Mouse (Mus musculus) liver, embryonic 12.5 days (tissue): ENCODE data around the gene Commd6. TPM values are rescaled to one million over a fixed set of nuclear protein-coding genes. Genes with fewer than 3 reads are reported as not detected.
"Not testable (repeated sequence)": the region's sequence is repeated elsewhere in the genome, so short reads cannot be mapped to it uniquely, and the experiment has no call there.

Source experiments
- ATAC-seq: fragments of 200-750 bp; cut with Nextera tagmentation; 2 replicates; pipeline ENCODE4 v1.8.0; 2017; ENCODE audit warnings: moderate number of reproducible peaks, mild to moderate bottlenecking, moderate library complexity
- H3K27ac ChIP-seq: fragments of 300-500 bp; sonication (generic); 2 replicates; pipeline ENCODE4 v1.5.1; 2016; ENCODE audit warnings: mild to moderate bottlenecking
- H3K27me3 ChIP-seq: fragments of 300-500 bp; sonication (generic); replicated peaks from 2 replicates; pipeline ENCODE4 v1.6.1; 2016; ENCODE audit warnings: mild to moderate bottlenecking, moderate library complexity
- H3K36me3 ChIP-seq: fragments of 300-500 bp; sonication (generic); 2 replicates; pipeline ENCODE4 v1.6.1; 2016; ENCODE audit warnings: mild to moderate bottlenecking, moderate library complexity
- H3K4me1 ChIP-seq: fragments of 300-500 bp; sonication (generic); 2 replicates; pipeline ENCODE4 v1.6.1; 2016
- H3K4me2 ChIP-seq: fragments of 300-500 bp; sonication (generic); 2 replicates; pipeline ENCODE4 v1.6.1; 2016; ENCODE audit warnings: mild to moderate bottlenecking, moderate library complexity
- H3K4me3 ChIP-seq: fragments of 300-500 bp; sonication (generic); 2 replicates; pipeline ENCODE4 v1.5.1; 2016; ENCODE audit warnings: mild to moderate bottlenecking, moderate library complexity
- H3K9ac ChIP-seq: fragments of 300-500 bp; sonication (generic); 2 replicates; pipeline ENCODE4 v1.6.1; 2016; ENCODE audit warnings: mild to moderate bottlenecking, moderate library complexity
- H3K9me3 ChIP-seq: fragments of 300-500 bp; sonication (generic); replicated peaks from 2 replicates; pipeline ENCODE4 v1.6.1; 2016; ENCODE audit warnings: mild to moderate bottlenecking, moderate library complexity
- WGBS: fragments of 180-500 bp; shearing (Covaris S2); methylation state at CpG from one replicate; pipeline ENCODE4 v1.1.7; 2016; ENCODE audit not compliant: insufficient replicate concordance; 5-methylcytosine and 5-hydroxymethylcytosine counted together
- polyA plus RNA-seq: library from polyadenylated mRNA; unstranded; fragments of >200 nt; fragmentation: Nextera tagmentation; extraction: Ambion mirVana; gene quantifications from 2 replicates; pipeline ENCODE4 v1.2.1, GENCODE M21; 2016

Commd6 gene
- polyA plus RNA-seq, 1 experiment from 2014 or later = 64.2 TPM

DNA sequence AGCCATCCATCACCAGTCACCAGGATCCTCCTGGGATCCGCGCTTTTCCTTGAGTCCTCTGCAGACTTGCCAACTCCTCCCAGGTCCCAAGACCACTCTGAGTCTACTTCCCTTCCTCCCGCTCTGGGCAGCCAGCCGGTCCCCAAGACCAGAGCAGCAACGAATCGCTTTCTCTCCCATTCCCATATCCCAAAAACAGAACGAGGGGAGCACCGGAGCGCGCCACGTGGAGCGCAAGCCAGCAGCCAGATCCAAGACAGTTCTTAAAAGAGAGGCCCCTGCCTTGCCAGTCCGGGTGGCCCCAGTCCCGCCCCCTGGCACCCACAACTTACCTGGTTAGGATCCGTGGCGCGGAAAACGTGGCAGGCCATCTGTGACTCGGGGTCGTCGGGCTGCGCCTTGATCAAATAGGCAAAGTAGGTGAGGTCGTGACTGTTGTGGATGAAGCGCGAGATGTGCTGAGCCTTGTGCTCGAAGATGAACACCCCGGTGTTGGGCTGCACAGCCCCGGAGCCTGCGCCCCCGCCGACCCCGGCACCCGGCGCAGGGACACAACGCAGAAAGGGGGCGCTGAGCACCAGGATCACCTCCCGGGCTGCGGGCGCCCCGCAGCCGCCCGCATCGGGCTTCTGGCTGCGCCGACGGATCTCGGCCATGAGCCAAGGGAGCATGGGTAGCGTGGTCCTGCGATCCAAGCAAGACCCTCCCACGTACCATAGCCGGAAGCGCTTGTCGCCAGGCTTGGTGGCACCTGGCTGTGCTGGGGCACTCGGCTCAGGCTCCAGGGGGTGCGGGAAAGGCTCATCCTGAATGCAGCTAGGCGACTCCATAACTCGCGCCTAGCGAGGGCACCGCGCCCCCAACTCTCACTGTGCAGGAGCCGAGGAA, 32.6 kb downstream of the Commd6 start:
- ATAC-seq = peak; percentile 35; the same call in 1 of the 2 replicates
- 1% methylated on average over 62 of the region's 62 CpGs for WGBS
- H3K4me2 ChIP-seq = peak overlapping the region; percentile 86
- H3K36me3 ChIP-seq = no peaks in the 10 kb centered on the region
- no peaks in the 10 kb centered on the region for H3K9me3 ChIP-seq
- peak overlapping the region; percentile 64 for H3K4me3 ChIP-seq
- H3K9ac ChIP-seq = peak overlapping the region; percentile 58
- no peak overlapping the region for H3K27ac ChIP-seq
- peaks cover 20% of the 10 kb centered on the region for H3K27me3 ChIP-seq
- H3K4me1 ChIP-seq = 0 out of 2 replicates have a peak, but pooled peaks cover 8% of the 10 kb centered on the region

DNA sequence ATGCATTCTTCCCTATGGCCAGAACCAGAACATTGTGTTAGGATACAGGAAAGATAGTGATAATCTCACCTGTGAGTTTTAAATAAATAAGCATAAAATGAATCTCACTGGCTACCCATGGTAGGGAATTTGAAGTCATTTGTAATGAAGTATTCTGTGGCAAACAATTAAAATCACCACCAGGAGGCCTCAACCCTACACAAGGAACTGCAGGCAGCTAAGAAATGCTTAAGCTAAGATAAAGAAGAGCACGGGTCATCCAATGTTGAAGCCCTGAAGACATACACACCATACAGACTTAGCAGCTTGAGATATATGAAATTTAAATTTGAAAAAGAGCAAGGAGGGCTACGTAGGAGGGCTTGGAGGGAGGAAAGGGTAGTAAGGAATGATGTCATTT, 34.6 kb downstream of the Commd6 start:
- no peak overlapping the region for H3K4me2 ChIP-seq
- no peak overlapping the region for H3K4me3 ChIP-seq
- no peak overlapping the region for H3K9ac ChIP-seq
- 0 out of 2 replicates have a peak, but pooled peaks cover 8% of the 10 kb centered on the region for H3K4me1 ChIP-seq
- H3K9me3 ChIP-seq = no peaks in the 10 kb centered on the region
- H3K27me3 ChIP-seq = peaks cover 20% of the 10 kb centered on the region
- WGBS = 46% methylated on average over 2 of the region's 2 CpGs
- no peak for ATAC-seq
- H3K36me3 ChIP-seq = no peaks in the 10 kb centered on the region
- no peak overlapping the region for H3K27ac ChIP-seq

DNA sequence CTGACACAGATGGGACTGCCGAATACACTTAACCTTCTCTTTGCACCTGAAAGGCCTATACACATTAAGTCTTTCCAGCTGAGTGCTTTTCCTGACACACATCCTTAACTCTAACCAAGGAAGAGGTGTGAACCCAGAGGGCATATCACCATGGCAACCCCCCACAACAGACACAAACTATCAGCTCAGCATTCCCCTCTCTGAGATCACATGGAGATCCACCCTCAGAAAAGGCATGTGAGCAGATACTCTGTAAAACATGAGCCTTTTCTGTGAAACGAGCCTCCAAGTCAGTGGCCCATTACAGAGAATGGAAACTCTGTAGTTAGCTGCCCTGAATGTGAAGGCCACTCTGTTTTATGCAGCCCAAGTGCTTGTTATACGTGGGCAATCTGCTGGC, 37.6 kb downstream of the Commd6 start:
- Histone ChIP-seq H3K9me3 (no peaks in the 10 kb centered on the region), H3K4me1 (0 out of 2 replicates have a peak, but pooled peaks cover 4% of the 10 kb centered on the region), H3K9ac (no peak overlapping the region), H3K4me2 (no peak overlapping the region), H3K4me3 (no peak overlapping the region), H3K36me3 (no peaks in the 10 kb centered on the region), H3K27ac (no peak overlapping the region), H3K27me3 (peaks cover 7% of the 10 kb centered on the region)
- WGBS = 63% methylated on average over 3 of the region's 3 CpGs
- ATAC-seq = no peak

DNA sequence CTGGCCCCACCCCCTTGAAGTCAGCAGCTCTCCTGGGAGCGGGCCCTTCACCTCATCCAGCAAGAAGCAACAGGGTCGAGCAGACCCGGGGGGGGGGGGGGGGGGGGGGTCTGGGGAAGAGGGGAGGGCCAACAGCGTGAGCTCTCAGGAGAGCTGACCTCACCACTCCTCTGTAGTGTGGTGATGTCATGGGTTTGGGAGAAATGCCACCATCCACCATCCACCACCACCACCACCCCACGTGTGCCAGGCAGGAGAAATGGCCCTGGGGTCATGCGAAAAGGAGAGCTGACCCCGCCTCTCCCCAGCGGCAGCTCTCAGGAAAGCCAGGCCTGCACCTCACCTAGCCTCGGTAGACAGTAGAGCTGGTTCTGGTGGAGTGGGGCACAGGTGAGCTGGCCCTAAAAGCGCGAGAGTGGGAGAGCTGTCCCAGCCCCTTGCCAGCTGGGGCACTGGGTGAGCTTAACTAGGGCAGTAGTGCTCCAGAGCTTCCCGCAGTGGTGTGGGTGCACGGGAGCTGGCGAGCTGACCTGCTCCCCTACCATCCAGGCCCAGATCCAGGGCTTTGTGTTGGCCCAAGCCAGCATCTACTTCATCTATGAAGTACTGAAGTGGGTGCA, 43.3 kb downstream of the Commd6 start:
- no peak overlapping the region for H3K4me3 ChIP-seq
- H3K27ac ChIP-seq = no peak overlapping the region
- H3K4me2 ChIP-seq = no peak overlapping the region
- ATAC-seq = no peak
- H3K36me3 ChIP-seq = no peaks in the 10 kb centered on the region
- 80% methylated on average over 11 of the region's 14 CpGs for WGBS
- H3K9ac ChIP-seq = no peak overlapping the region
- H3K4me1 ChIP-seq = no peaks in the 10 kb centered on the region
- H3K27me3 ChIP-seq = no peaks in the 10 kb centered on the region
- no peaks in the 10 kb centered on the region for H3K9me3 ChIP-seq

DNA sequence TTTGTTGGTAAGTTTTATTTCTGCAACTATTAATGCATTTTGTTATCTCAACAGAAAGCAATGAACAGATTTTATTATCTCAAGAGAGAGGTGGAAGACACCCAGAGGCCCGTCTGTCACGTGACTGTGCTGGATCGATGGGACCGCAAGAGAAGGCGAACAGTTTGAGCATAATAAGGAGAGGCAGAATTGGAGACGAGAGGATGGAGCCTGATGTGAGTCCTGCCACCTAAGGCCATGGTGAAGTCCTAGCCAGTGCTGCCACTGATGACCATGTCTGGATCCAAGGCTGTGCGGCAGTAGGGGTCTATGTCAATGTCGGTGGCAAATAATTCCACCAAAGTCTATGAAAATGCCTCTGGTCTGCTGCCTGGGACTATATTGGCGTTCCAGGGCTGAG, 43.8 kb downstream of the Commd6 start:
- Histone ChIP-seq H3K9ac (no peak overlapping the region), H3K9me3 (no peaks in the 10 kb centered on the region), H3K27me3 (no peaks in the 10 kb centered on the region), H3K27ac (no peak overlapping the region), H3K36me3 (no peaks in the 10 kb centered on the region), H3K4me2 (no peak overlapping the region), H3K4me3 (no peak overlapping the region), H3K4me1 (no peaks in the 10 kb centered on the region)
- ATAC-seq = no peak
- WGBS = 85% methylated on average over 9 of the region's 9 CpGs

DNA sequence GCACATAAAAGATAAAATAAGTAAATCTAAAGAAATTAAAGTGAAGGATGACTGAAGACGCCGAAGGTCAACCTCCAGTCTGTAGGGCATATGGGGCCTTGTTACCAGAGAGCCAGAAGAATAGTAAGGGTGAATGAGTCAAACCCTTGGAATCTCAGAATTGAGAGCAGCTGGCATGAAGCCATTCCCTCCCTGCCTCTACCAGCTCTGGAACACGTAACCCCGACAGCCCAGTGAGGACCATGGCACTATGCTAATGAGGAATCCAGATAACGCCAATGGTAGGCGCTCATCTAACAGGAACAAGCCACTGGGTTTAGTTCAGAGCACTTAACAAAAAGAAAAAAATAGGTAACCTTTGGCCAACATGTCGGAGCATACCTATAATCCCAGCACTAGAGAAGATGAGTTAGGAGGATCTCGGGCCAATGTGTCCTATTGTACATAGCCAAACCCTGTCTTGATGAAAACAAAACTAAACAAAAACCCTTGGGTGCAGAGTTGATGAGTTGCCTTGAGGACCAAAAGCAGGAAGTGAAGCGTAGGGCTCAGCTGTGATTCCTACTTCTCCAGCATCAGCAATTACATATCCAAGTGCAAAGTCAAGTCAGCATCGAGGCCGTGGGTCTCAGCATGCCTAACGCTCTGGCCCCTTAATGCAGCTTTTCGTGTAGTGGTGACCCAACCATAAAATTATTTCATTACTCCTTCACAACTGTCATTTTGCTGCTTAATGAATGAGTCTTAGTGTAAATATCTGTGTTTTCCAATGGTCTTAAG, 45.0 kb downstream of the Commd6 start:
- 75% methylated on average over 13 of the region's 13 CpGs for WGBS
- Histone ChIP-seq H3K4me2 (no peak overlapping the region), H3K36me3 (no peaks in the 10 kb centered on the region), H3K9me3 (no peaks in the 10 kb centered on the region), H3K4me3 (no peak overlapping the region), H3K27me3 (no peaks in the 10 kb centered on the region), H3K27ac (no peak overlapping the region), H3K4me1 (no peaks in the 10 kb centered on the region), H3K9ac (no peak overlapping the region)
- no peak for ATAC-seq

DNA sequence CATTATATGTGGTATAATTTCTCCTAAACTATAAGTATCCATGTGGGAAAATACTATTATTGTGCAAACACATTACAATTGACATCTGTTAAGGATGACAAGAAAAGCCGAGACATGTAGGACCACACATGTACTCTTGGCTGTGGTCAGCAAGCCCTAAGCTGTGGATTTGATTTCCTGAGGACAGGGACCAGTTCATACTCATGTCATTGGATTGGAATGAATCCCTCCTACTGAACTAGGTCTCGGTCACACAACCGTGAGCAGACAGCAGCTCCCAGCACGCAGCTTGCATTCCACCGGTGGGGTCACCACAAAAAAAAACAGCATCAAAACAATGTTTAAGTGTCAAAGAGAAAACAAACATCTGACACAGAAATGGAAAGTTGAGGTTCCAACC, 46.5 kb downstream of the Commd6 start:
- Histone ChIP-seq H3K27ac (no peak overlapping the region), H3K4me3 (no peak overlapping the region), H3K4me2 (no peak overlapping the region), H3K36me3 (no peaks in the 10 kb centered on the region), H3K9ac (no peak overlapping the region), H3K4me1 (no peaks in the 10 kb centered on the region), H3K27me3 (no peaks in the 10 kb centered on the region), H3K9me3 (no peaks in the 10 kb centered on the region)
- WGBS = 76% methylated on average over 5 of the region's 5 CpGs
- no peak for ATAC-seq

DNA sequence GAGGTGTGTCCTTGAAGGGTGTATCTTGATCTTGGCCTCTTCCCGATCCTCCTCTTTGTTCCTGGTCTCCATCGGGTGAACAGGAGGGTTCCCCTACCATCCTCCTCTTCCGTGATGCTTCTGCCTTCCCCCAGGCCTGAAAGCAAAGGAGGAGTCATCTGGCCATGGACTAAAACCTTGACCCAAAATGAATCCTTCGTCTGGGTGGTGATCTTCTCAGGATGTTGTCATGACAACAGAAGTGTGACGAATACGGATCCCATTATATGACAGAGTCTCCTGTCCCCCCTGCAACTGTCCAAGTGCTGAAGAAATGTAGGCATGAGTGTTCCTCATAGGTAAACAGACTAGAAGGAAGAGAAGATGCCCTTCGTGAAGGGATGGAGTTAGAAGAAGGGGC, 47.1 kb downstream of the Commd6 start:
- Histone ChIP-seq H3K9ac (no peak overlapping the region), H3K9me3 (no peaks in the 10 kb centered on the region), H3K27ac (no peak overlapping the region), H3K36me3 (no peaks in the 10 kb centered on the region), H3K4me3 (no peak overlapping the region), H3K27me3 (no peaks in the 10 kb centered on the region), H3K4me2 (no peak overlapping the region), H3K4me1 (no peaks in the 10 kb centered on the region)
- WGBS = 67% methylated on average over 7 of the region's 7 CpGs
- no peak for ATAC-seq

DNA sequence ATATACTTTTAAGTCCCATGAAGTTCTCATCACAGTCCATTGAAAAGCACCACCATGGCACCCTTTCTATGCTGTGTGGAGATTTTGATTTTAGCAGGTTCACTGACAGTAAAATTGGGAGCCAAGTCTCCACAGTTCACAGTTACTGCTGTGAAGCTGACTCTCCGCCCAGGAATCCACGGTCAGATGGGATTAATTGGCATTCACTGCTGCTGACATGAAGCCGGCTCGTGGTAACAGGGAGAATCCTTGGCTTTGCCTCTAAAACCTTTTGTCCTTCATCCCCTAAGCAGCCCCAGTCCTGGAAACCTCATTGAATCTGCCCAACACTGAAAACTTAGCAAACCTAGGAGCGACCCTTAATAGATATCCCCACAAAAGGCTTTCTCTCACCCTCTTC, 49.4 kb downstream of the Commd6 start:
- no peak overlapping the region for H3K4me3 ChIP-seq
- H3K36me3 ChIP-seq = no peaks in the 10 kb centered on the region
- no peaks in the 10 kb centered on the region for H3K4me1 ChIP-seq
- H3K9ac ChIP-seq = no peak overlapping the region
- no peak for ATAC-seq
- H3K27ac ChIP-seq = no peak overlapping the region
- H3K27me3 ChIP-seq = no peaks in the 10 kb centered on the region
- 78% methylated on average over 5 of the region's 5 CpGs for WGBS
- no peak overlapping the region for H3K4me2 ChIP-seq
- H3K9me3 ChIP-seq = no peaks in the 10 kb centered on the region

DNA sequence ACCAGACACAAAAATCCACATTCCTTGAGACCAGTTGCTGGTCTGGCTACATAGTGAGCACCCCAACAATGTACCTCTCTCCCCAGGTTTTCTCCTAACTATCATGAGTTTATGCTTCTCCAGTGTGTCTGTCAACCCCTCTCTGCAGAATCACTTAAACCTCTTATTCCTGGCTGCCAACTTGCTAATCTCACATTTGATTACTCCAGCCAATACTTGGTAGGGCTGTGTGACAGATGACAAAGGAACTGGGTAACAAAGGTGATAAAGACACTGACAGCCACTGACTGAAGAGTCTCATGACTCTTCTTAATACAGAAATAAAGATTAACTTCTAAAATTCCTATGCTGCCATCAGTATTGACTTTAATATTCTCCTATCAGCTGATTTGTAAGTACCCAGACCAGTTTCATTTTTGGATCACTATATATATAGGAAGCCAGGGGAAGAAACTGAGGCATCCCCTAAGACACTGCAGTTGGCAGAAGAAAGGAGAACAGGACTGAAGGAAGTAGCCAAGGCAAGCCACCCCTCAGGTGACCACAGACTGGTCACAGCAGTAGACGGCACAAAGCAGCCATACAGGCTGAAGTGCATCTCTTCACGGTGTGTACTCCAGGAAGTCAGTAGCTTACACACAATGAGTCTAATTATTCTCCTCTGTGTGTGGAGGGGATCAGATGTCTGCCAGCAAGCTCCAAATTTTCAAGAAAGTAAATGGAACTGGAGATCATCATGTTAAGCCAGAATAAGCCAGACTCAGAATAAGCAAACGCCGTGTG, 52.1 kb downstream of the Commd6 start:
- H3K9ac ChIP-seq, H3K4me1 ChIP-seq, H3K27ac ChIP-seq, H3K4me3 ChIP-seq, H3K9me3 ChIP-seq, ATAC-seq, H3K27me3 ChIP-seq, H3K36me3 ChIP-seq, H3K4me2 ChIP-seq: not testable (repeated sequence)
- 77% methylated on average over 2 of the region's 4 CpGs for WGBS

DNA sequence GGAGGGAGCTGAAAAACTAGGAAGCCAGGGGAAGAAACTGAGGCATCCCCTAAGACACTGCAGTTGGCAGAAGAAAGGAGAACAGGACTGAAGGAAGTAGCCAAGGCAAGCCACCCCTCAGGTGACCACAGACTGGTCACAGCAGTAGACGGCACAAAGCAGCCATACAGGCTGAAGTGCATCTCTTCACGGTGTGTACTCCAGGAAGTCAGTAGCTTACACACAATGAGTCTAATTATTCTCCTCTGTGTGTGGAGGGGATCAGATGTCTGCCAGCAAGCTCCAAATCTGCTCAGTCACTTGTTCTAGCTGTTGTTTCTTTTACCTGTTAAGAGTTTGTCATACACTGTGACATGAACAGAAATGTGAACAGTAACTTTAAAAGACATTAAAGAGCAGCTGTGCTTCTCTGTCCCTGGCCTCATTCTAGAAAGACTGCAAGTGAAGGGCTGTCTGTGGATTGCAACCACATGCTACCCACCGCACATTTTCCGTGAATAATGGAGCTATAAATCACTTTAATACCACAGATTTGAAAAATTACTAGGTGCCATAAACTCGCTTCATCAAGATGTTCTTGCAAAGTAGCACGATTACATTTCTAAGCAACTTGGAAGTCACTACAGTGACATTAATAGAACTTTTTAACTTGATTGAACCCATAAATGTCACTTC, 53.0 kb downstream of the Commd6 start:
- ATAC-seq, H3K36me3 ChIP-seq, H3K4me3 ChIP-seq, H3K27me3 ChIP-seq, H3K4me1 ChIP-seq, H3K4me2 ChIP-seq, H3K9ac ChIP-seq, H3K9me3 ChIP-seq, H3K27ac ChIP-seq: not testable (repeated sequence)
- 67% methylated on average over 4 of the region's 6 CpGs for WGBS
